14 mouse cellular contexts compared by ENCODE assay signal in the genomic region with DNA sequence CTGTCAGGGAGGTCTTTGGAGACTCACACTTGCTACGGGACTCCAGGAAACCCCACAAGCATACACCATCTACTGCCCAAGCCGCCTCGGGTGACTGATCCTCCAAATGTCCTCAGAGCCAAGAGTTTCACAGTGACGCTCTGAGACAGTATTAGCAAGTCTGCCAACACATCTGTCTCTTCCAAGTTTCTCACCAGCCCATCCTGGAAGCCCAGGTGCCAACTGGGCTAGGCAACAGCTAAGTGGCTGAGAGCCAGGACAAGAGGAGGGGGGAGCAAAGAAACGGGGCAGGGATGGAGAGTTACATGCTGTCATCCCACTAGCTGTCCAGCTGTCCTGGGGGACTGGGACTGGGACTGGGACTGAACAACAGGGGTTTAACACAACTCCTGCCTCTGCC. TPM values are rescaled to one million over a fixed set of nuclear protein-coding genes. Genes with fewer than 3 reads are reported as not detected.
DNase-seq lines count a peak whose midpoint lies in the region; ATAC-seq and TF ChIP-seq lines count a peak whose summit lies in the region.
"Had no signal": no experiment of that assay in that cellular context is flagged by ENCODE, and none has a peak within 500 bp of the region (broad histone marks: within the 10 kb centered on the region; RNA-seq: fewer than 3 reads in every experiment).

No protein-coding gene starts in this region.

- no peak for TF ChIP-seq POLR2A in liver, adult 2 months (IDR thresholded peaks at IDR 0.05; ENCODE audit: extremely low read depth, insufficient read depth, low read length)

- peaks cover 83% of the 10 kb centered on the region for H3K4me1 ChIP-seq in heart, embryonic 11.5 days (ENCODE audit: control insufficient read depth, insufficient read depth, low read length)
- H3K4me1 ChIP-seq in liver, adult 2 months (ENCODE audit: control insufficient read depth, insufficient read depth, low read length), result peaks cover 12% of the 10 kb centered on the region
- H3K4me1 ChIP-seq in liver, embryonic 12.5 days, result peaks cover 28% of the 10 kb centered on the region
- H3K4me1 ChIP-seq in midbrain, embryonic 15.5 days, result no peaks in the 10 kb centered on the region

- H3K4me3 ChIP-seq in heart, embryonic 11.5 days (ENCODE audit: low read depth, low read length), result no peak overlapping the region
- no peak overlapping the region for H3K4me3 ChIP-seq in liver, adult 2 months (ENCODE audit: insufficient read depth, low read depth, low read length)
- H3K4me3 ChIP-seq in liver, embryonic 12.5 days, result no peak overlapping the region
- H3K4me3 ChIP-seq in midbrain, embryonic 15.5 days, result no peak overlapping the region
- H3K4me3 ChIP-seq: neural tube, embryonic 13.5 days had no signal

- H3K79me2 ChIP-seq in liver, adult 2 months (ENCODE audit: control insufficient read depth, insufficient read depth, low read length), result peaks cover 47% of the 10 kb centered on the region

- 70% methylated on average over 5 of the region's 5 CpGs for WGBS in heart, embryonic 11.5 days (ENCODE audit: insufficient replicate concordance)
- 25% methylated on average over 5 of the region's 5 CpGs for WGBS in liver, adult 2 months
- 70% methylated on average over 5 of the region's 5 CpGs for WGBS in liver, embryonic 12.5 days (ENCODE audit: insufficient replicate concordance)
- WGBS in midbrain, embryonic 15.5 days, result 78% methylated on average over 5 of the region's 5 CpGs

- no peak overlapping the region for H3K4me2 ChIP-seq in heart, embryonic 11.5 days
- H3K4me2 ChIP-seq in liver, embryonic 12.5 days, result no peak overlapping the region
- H3K4me2 ChIP-seq in midbrain, embryonic 15.5 days, result no peak overlapping the region
- H3K4me2 ChIP-seq: neural tube, embryonic 13.5 days had no signal

- ATAC-seq in heart, embryonic 11.5 days (replicated peaks; ENCODE audit: insufficient number of reproducible peaks, low FRiP score, low TSS enrichment), result no peak
- no peak for ATAC-seq in liver, embryonic 12.5 days
- ATAC-seq in midbrain, embryonic 15.5 days (replicated peaks), result no peak
- ATAC-seq: forebrain, postnatal 0 days; liver, postnatal 0 days had no signal

- peak; percentile 96 for DNase-seq in heart, adult 11 months
- DNase-seq in liver, adult 2 months (ENCODE audit: extremely low read depth, low read depth, low spot score), result peak; percentile 40
- DNase-seq in gastrocnemius, postnatal 14 days, result peak; percentile 49
- DNase-seq in lung, postnatal 14 days, result peak; percentile 58
- DNase-seq in kidney, adult 8-10 months, result no peak
- DNase-seq: cerebellum, adult 11-12 months; forebrain, postnatal 0 days; liver, postnatal 0 days; midbrain, embryonic 14.5 days; thymus, adult 2 months had no signal

- no peak overlapping the region for H3K9ac ChIP-seq in heart, embryonic 11.5 days (ENCODE audit: low read depth, low read length)
- H3K9ac ChIP-seq in liver, adult 2 months (ENCODE audit: low read depth, low read length), result no peak overlapping the region
- no peak overlapping the region for H3K9ac ChIP-seq in liver, embryonic 12.5 days
- H3K9ac ChIP-seq in midbrain, embryonic 15.5 days, result no peak overlapping the region
- H3K9ac ChIP-seq: forebrain, postnatal 0 days; liver, postnatal 0 days; neural tube, embryonic 13.5 days had no signal

- H3K27me3 ChIP-seq in heart, embryonic 11.5 days (ENCODE audit: control insufficient read depth, insufficient read depth, low read length), result no peaks in the 10 kb centered on the region
- H3K27me3 ChIP-seq in liver, adult 2 months (ENCODE audit: control insufficient read depth, insufficient read depth, low read length), result no peaks in the 10 kb centered on the region
- no peaks in the 10 kb centered on the region for H3K27me3 ChIP-seq in liver, embryonic 12.5 days (replicated peaks)
- no peaks in the 10 kb centered on the region for H3K27me3 ChIP-seq in midbrain, embryonic 15.5 days (replicated peaks)
- H3K27me3 ChIP-seq: neural tube, embryonic 13.5 days had no signal

- no peak for TF ChIP-seq CTCF in liver, adult 2 months (IDR thresholded peaks at IDR 0.05; ENCODE audit: low read depth, low read length)

- H3K27ac ChIP-seq in heart, embryonic 11.5 days (ENCODE audit: low read depth, low read length), result no peak overlapping the region
- no peak overlapping the region for H3K27ac ChIP-seq in liver, adult 2 months (replicated peaks; ENCODE audit: insufficient read depth, low read depth, low read length)
- no peak overlapping the region for H3K27ac ChIP-seq in liver, embryonic 12.5 days
- H3K27ac ChIP-seq in midbrain, embryonic 15.5 days, result no peak overlapping the region
- H3K27ac ChIP-seq: neural tube, embryonic 13.5 days had no signal

- no peaks in the 10 kb centered on the region for H3K9me3 ChIP-seq in heart, embryonic 11.5 days (replicated peaks; ENCODE audit: control insufficient read depth, low read length)
- no peaks in the 10 kb centered on the region for H3K9me3 ChIP-seq in liver, embryonic 12.5 days (replicated peaks)
- no peaks in the 10 kb centered on the region for H3K9me3 ChIP-seq in midbrain, embryonic 15.5 days
- H3K9me3 ChIP-seq: neural tube, embryonic 13.5 days had no signal

- no peaks in the 10 kb centered on the region for H3K36me3 ChIP-seq in heart, embryonic 11.5 days (ENCODE audit: control insufficient read depth, insufficient read depth, low read length)
- no peaks in the 10 kb centered on the region for H3K36me3 ChIP-seq in liver, adult 2 months (ENCODE audit: control insufficient read depth, insufficient read depth, low read length)
- no peaks in the 10 kb centered on the region for H3K36me3 ChIP-seq in liver, embryonic 12.5 days
- no peaks in the 10 kb centered on the region for H3K36me3 ChIP-seq in midbrain, embryonic 15.5 days (replicated peaks)
- H3K36me3 ChIP-seq: neural tube, embryonic 13.5 days had no signal

- intact Hi-C loops in gastrocnemius, postnatal 14 days (cut with DNase I; ENCODE audit: low total_unique reads), result no loop called here

RNA-seq across cellular contexts. Expression of gene Actn1, which starts 13.1 kb away (rescaled TPM):
- polyA plus RNA-seq in heart, embryonic 11.5 days (2014; fragmentation: Nextera tagmentation; extraction: Ambion mirVana), result 53.2 and 54.1 TPM in 2 replicates
- total RNA-seq in liver, adult 2 months (2014; rRNA removed), result 15.4 and 21.9 TPM in 2 replicates
- 11.0 and 17.6 TPM in 2 replicates for polyA plus RNA-seq in liver, adult 2 months (2012; rRNA removed)
- 15.6 and 15.9 TPM in 2 replicates for polyA plus RNA-seq in liver, embryonic 12.5 days (2016; fragmentation: Nextera tagmentation; extraction: Ambion mirVana)
- 10 to 100 TPM; 18.3 to 22.5 TPM for total RNA-seq in gastrocnemius, postnatal 14 days (2021)
- polyA plus RNA-seq in midbrain, embryonic 15.5 days (2015; fragmentation: Nextera tagmentation; extraction: Ambion mirVana), result 6.9 and 7.7 TPM in 2 replicates

Comparison
In these comparisons a context has a peak if more than half of its experiments do, and no peak if none do; other contexts are left out.
1. DNase-seq: peak in heart, adult 11 months (single experiment), liver, adult 2 months (single experiment), gastrocnemius, postnatal 14 days (single experiment) and lung, postnatal 14 days (single experiment); none in kidney, adult 8-10 months (0 of 2).